9 mouse cellular contexts compared by ENCODE assay signal in genomic region chr14:121675579-121675978, GRCm38 (mm10).
DNase-seq lines count a peak whose midpoint lies in the region; ATAC-seq lines count a peak whose summit lies in the region.
"Had no signal": no experiment of that assay in that cellular context is flagged by ENCODE, and none has a peak within 500 bp of the region (broad histone marks: within the 10 kb centered on the region; RNA-seq: fewer than 3 reads in every experiment).

No protein-coding gene starts in this region.

- H3K4me2 ChIP-seq in hindbrain, embryonic 11.5 days (replicated peaks; ENCODE audit: low read depth, low read length), result no peak overlapping the region
- H3K4me2 ChIP-seq in hindbrain, embryonic 14.5 days (replicated peaks), result no peak overlapping the region
- H3K4me2 ChIP-seq in forebrain, embryonic 13.5 days, result no peak overlapping the region

- 27% methylated on average over 6 of the region's 6 CpGs for WGBS in hindbrain, embryonic 11.5 days
- 29% methylated on average over 6 of the region's 6 CpGs for WGBS in hindbrain, embryonic 14.5 days
- WGBS in embryonic facial prominence, embryonic 10.5 days, result 25% methylated on average over 6 of the region's 6 CpGs
- WGBS in forebrain, embryonic 13.5 days, result 24% methylated on average over 6 of the region's 6 CpGs

- H3K27me3 ChIP-seq in hindbrain, embryonic 11.5 days (ENCODE audit: control insufficient read depth, insufficient read depth, low read length), result no peaks in the 10 kb centered on the region
- H3K27me3 ChIP-seq in hindbrain, embryonic 14.5 days (ENCODE audit: control insufficient read depth, insufficient read depth, low read length), result no peaks in the 10 kb centered on the region
- H3K27me3 ChIP-seq in embryonic facial prominence, embryonic 10.5 days (replicated peaks; ENCODE audit: low read depth, poor library complexity, severe bottlenecking), result no peaks in the 10 kb centered on the region
- no peaks in the 10 kb centered on the region for H3K27me3 ChIP-seq in forebrain, embryonic 13.5 days

- no peaks in the 10 kb centered on the region for H3K36me3 ChIP-seq in hindbrain, embryonic 11.5 days (ENCODE audit: control insufficient read depth, insufficient read depth, low read length)
- no peaks in the 10 kb centered on the region; the same call in 1 of the 2 replicates for H3K36me3 ChIP-seq in hindbrain, embryonic 14.5 days (replicated peaks; ENCODE audit: control insufficient read depth, insufficient read depth)
- H3K36me3 ChIP-seq in embryonic facial prominence, embryonic 10.5 days (replicated peaks), result no peaks in the 10 kb centered on the region
- no peaks in the 10 kb centered on the region for H3K36me3 ChIP-seq in forebrain, embryonic 13.5 days (ENCODE audit: poor library complexity, severe bottlenecking)

- no peak overlapping the region for H3K27ac ChIP-seq in hindbrain, embryonic 11.5 days (ENCODE audit: low read depth, low read length)
- H3K27ac ChIP-seq in hindbrain, embryonic 14.5 days, result no peak overlapping the region
- H3K27ac ChIP-seq in embryonic facial prominence, embryonic 10.5 days (replicated peaks), result peak overlapping the region; percentile 30; the same call in 1 of the 2 replicates
- no peak overlapping the region for H3K27ac ChIP-seq in forebrain, embryonic 13.5 days
- H3K27ac ChIP-seq: macrophage had no signal

- no peak overlapping the region for H3K4me3 ChIP-seq in hindbrain, embryonic 11.5 days (ENCODE audit: low read depth, low read length)
- H3K4me3 ChIP-seq in hindbrain, embryonic 14.5 days (replicated peaks; ENCODE audit: low read length), result no peak overlapping the region
- no peak overlapping the region for H3K4me3 ChIP-seq in embryonic facial prominence, embryonic 10.5 days
- no peak overlapping the region for H3K4me3 ChIP-seq in forebrain, embryonic 13.5 days

- no peak overlapping the region for H3K9ac ChIP-seq in hindbrain, embryonic 11.5 days (ENCODE audit: low read depth, low read length)
- H3K9ac ChIP-seq in hindbrain, embryonic 14.5 days, result no peak overlapping the region
- no peak overlapping the region for H3K9ac ChIP-seq in forebrain, embryonic 13.5 days

- peak; percentile 9 for DNase-seq in hindbrain, embryonic 11.5 days (ENCODE audit: low spot score)
- no peak for DNase-seq in hindbrain, embryonic 14.5 days (ENCODE audit: low spot score)
- DNase-seq in embryonic facial prominence, embryonic 10.5 days (ENCODE audit: low spot score), result peak; percentile 54
- peak; percentile 68 to 82 for DNase-seq in kidney, adult 8-10 months
- DNase-seq in lung, postnatal 36 days, result peak; percentile 58
- no peak for DNase-seq in left cerebral cortex, adult 8-10 months (ENCODE audit: low spot score in 2 of 2)
- no peak for DNase-seq in frontal cortex, postnatal 14 days (ENCODE audit: low spot score in 2 of 2)

- no peak for ATAC-seq in hindbrain, embryonic 11.5 days (ENCODE audit: low FRiP score)
- no peak for ATAC-seq in hindbrain, embryonic 14.5 days (ENCODE audit: low FRiP score)
- no peak for ATAC-seq in forebrain, embryonic 13.5 days

- H3K4me1 ChIP-seq in hindbrain, embryonic 11.5 days (replicated peaks; ENCODE audit: control insufficient read depth, insufficient read depth, low read length), result no peaks in the 10 kb centered on the region
- no peaks in the 10 kb centered on the region for H3K4me1 ChIP-seq in hindbrain, embryonic 14.5 days (replicated peaks; ENCODE audit: control insufficient read depth, insufficient read depth, low read length)
- peaks cover 34% of the 10 kb centered on the region for H3K4me1 ChIP-seq in embryonic facial prominence, embryonic 10.5 days
- no peaks in the 10 kb centered on the region for H3K4me1 ChIP-seq in forebrain, embryonic 13.5 days

- H3K9me3 ChIP-seq in hindbrain, embryonic 11.5 days (ENCODE audit: control insufficient read depth, low read length), result no peaks in the 10 kb centered on the region
- H3K9me3 ChIP-seq in hindbrain, embryonic 14.5 days (ENCODE audit: control insufficient read depth, low read length), result 0 out of 2 replicates have a peak, but pooled peaks cover 8% of the 10 kb centered on the region
- H3K9me3 ChIP-seq in embryonic facial prominence, embryonic 10.5 days, result peaks cover 2% of the 10 kb centered on the region; the same call in 1 of the 2 replicates
- peaks cover 8% of the 10 kb centered on the region; the same call in 1 of the 2 replicates for H3K9me3 ChIP-seq in forebrain, embryonic 13.5 days (replicated peaks)

Comparison
In these comparisons a context has a peak if more than half of its experiments do, and no peak if none do; other contexts are left out.
1. DNase-seq: peak in hindbrain, embryonic 11.5 days (single experiment), embryonic facial prominence, embryonic 10.5 days (single experiment), kidney, adult 8-10 months (2 of 2) and lung, postnatal 36 days (single experiment); none in hindbrain, embryonic 14.5 days (single experiment), left cerebral cortex, adult 8-10 months (0 of 2) and frontal cortex, postnatal 14 days (0 of 2).